ENCODE assay signal across 14 mouse cellular contexts in genomic region chr13:10344362-10344761, GRCm38 (mm10). TPM values are rescaled to one million over a fixed set of nuclear protein-coding genes. Genes with fewer than 3 reads are reported as not detected.
DNase-seq lines count a peak whose midpoint lies in the region; ATAC-seq and TF ChIP-seq lines count a peak whose summit lies in the region.
"Had no signal": no experiment of that assay in that cellular context is flagged by ENCODE, and none has a peak within 500 bp of the region (broad histone marks: within the 10 kb centered on the region; RNA-seq: fewer than 3 reads in every experiment).

No protein-coding gene starts in this region.

- WGBS in lung, postnatal 0 days = 49% methylated on average over 5 of the region's 5 CpGs

- no peaks in the 10 kb centered on the region for H3K27me3 ChIP-seq in lung, postnatal 0 days (replicated peaks; ENCODE audit: insufficient read depth, low read length)
- H3K27me3 ChIP-seq: midbrain, embryonic 13.5 days had no signal

- no peak overlapping the region for H3K4me2 ChIP-seq in lung, postnatal 0 days (replicated peaks; ENCODE audit: low read depth, low read length)
- H3K4me2 ChIP-seq: midbrain, embryonic 13.5 days had no signal

- peak; percentile 3 for DNase-seq in embryo, embryonic 10.5 days (ENCODE audit: low spot score)
- no peak for DNase-seq in embryo, embryonic 9.5 days (ENCODE audit: extremely low spot score)
- peak; percentile 50 for DNase-seq in lung, postnatal 0 days (ENCODE audit: low spot score)
- DNase-seq in lung, postnatal 10 days = no peak
- DNase-seq in brain, embryonic 14.5 days (ENCODE audit: low read depth) = peak; percentile 4
- DNase-seq in thymus, postnatal 14 days = peak; percentile 12
- DNase-seq in layer of hippocampus, postnatal 25 days (ENCODE audit: extremely low spot score in 1 of 2, low spot score in 1 of 2) = no peak
- DNase-seq in adrenal gland, postnatal 14 days = no peak
- DNase-seq: adrenal gland, adult 2 months; cerebellum, adult 8-10 months; gastrocnemius, postnatal 10 days; liver had no signal

- no peaks in the 10 kb centered on the region for H3K9me3 ChIP-seq in lung, postnatal 0 days (ENCODE audit: low read length)
- H3K9me3 ChIP-seq: hindbrain, embryonic 10.5 days; midbrain, embryonic 13.5 days had no signal

- no peak for ATAC-seq in lung, postnatal 0 days
- ATAC-seq: midbrain, embryonic 13.5 days had no signal

- peak; percentile 58 for TF ChIP-seq CTCF in lung, postnatal 0 days (IDR thresholded peaks at IDR 0.05)
- TF ChIP-seq CTCF in brain, embryonic 14.5 days (IDR thresholded peaks at IDR 0.05; ENCODE audit: borderline replicate concordance, extremely low read depth, insufficient read depth, insufficient read length) = no peak

- no peak overlapping the region for H3K4me3 ChIP-seq in lung, postnatal 0 days (ENCODE audit: low read depth, low read length)
- H3K4me3 ChIP-seq: hindbrain, embryonic 10.5 days; midbrain, embryonic 13.5 days had no signal

- TF ChIP-seq EP300 in lung, postnatal 0 days (IDR thresholded peaks at IDR 0.05) = no peak

- no peak for TF ChIP-seq POLR2A in brain, embryonic 14.5 days (IDR thresholded peaks at IDR 0.05; ENCODE audit: borderline replicate concordance, extremely low read depth, insufficient read depth, insufficient read length, poor library complexity, severe bottlenecking)

- no peaks in the 10 kb centered on the region for H3K4me1 ChIP-seq in lung, postnatal 0 days (ENCODE audit: insufficient read depth, low read depth, low read length)
- H3K4me1 ChIP-seq: hindbrain, embryonic 10.5 days; midbrain, embryonic 13.5 days had no signal

- no peaks in the 10 kb centered on the region for H3K36me3 ChIP-seq in lung, postnatal 0 days (ENCODE audit: insufficient read depth, low read length)
- H3K36me3 ChIP-seq: hindbrain, embryonic 10.5 days; midbrain, embryonic 13.5 days had no signal

- H3K27ac ChIP-seq in lung, postnatal 0 days (ENCODE audit: low read length) = no peak overlapping the region
- H3K27ac ChIP-seq: hindbrain, embryonic 10.5 days; midbrain, embryonic 13.5 days had no signal

- no peak overlapping the region for H3K9ac ChIP-seq in lung, postnatal 0 days (replicated peaks; ENCODE audit: low read depth)
- H3K9ac ChIP-seq: midbrain, embryonic 13.5 days had no signal

RNA-seq across cellular contexts. Expression of gene Chrm3, which starts 16.3 kb away (rescaled TPM):
- polyA plus RNA-seq in lung, postnatal 0 days (2015; fragmentation: Nextera tagmentation; extraction: Ambion mirVana) = 0.20 and 0.43 TPM in 2 replicates
- polyA plus RNA-seq in brain, embryonic 14.5 days (2012; rRNA removed) = 5.0 and 8.4 TPM in 2 replicates
- 10 to 100 TPM; 48.3 to 50.2 TPM for total RNA-seq in layer of hippocampus, postnatal 25 days (2021)
- 2.3 and 3.9 TPM in 2 replicates for total RNA-seq in adrenal gland, postnatal 14 days (2021)

Comparison
In these comparisons a context has a peak if more than half of its experiments do, and no peak if none do; other contexts are left out.
1. DNase-seq: peak in embryo, embryonic 10.5 days (single experiment), lung, postnatal 0 days (single experiment), brain, embryonic 14.5 days (single experiment) and thymus, postnatal 14 days (single experiment); none in embryo, embryonic 9.5 days (single experiment), lung, postnatal 10 days (single experiment), layer of hippocampus, postnatal 25 days (0 of 2) and adrenal gland, postnatal 14 days (single experiment).
2. RNA of gene Chrm3, which starts 16.3 kb away (total RNA-seq): 48.3 to 50.2 TPM in layer of hippocampus, postnatal 25 days; 2.3 to 3.9 TPM in adrenal gland, postnatal 14 days; every median in the first group is over 10 times any median in the second.